Mouse (Mus musculus): Measurements from ENCODE around the gene Arhgef18.

GRCm38 (mm10) chr8:3468838-3469237, 76.0 kb downstream of the Arhgef18 start:
- no peak for TF ChIP-seq CTCF (IDR thresholded peaks at IDR 0.05; ENCODE audit: borderline replicate concordance, insufficient read depth, low read length)
- no peak for TF ChIP-seq POLR2A (IDR thresholded peaks at IDR 0.05; ENCODE audit: low read depth, low read length)

Measured in embryonic fibroblast, embryonic 13.5 days (primary cell).